Mouse (Mus musculus) ES-E14 (cell line): Measurements from ENCODE around the gene Mpp6.

Experiments used
- CHD2 ChIP-seq: IDR thresholded peaks from 2 replicates; pipeline ENCODE4 v1.6.1; 2014; ENCODE audit warnings: mild to moderate bottlenecking, low read depth, low read length, inconsistent platforms
- HCFC1 ChIP-seq: IDR thresholded peaks from 2 replicates; pipeline ENCODE4 v1.6.1; 2012; ENCODE audit warnings: low read length, inconsistent platforms, borderline replicate concordance; ENCODE audit not compliant: insufficient read depth
- MAFK ChIP-seq: IDR thresholded peaks from 2 replicates; pipeline ENCODE4 v1.6.1; 2014; ENCODE audit warnings: mild to moderate bottlenecking, low read depth, low read length, inconsistent platforms; ENCODE audit not compliant: insufficient read depth
- ZC3H11A ChIP-seq: IDR thresholded peaks from 2 replicates; pipeline ENCODE4 v1.6.1; 2012; ENCODE audit warnings: low read depth, mild to moderate bottlenecking, inconsistent platforms, low read length, borderline replicate concordance

DNA sequence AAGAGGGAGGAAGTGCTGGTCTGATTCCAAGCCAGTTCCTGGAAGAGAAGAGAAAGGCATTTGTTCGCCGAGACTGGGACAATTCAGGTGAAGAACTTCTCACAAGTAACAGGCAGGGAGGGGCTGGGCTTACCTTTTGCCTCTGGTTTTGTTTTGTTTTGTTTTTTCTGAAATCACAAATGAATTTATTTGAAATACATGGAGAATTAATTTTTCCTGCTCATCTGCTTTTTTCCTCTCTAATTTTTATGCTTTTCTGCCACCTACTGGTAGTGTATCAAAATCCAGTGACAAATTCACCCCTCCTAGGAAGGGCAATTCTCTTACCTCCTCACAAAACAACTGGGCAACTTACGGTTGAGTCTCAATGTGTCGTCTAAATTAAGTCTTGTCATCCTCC, 70.1 kb downstream of the Mpp6 start:
- no peak for TF ChIP-seq ZC3H11A
- no peak for TF ChIP-seq CHD2
- no peak for TF ChIP-seq MAFK
- TF ChIP-seq HCFC1 = no peak
